ENCODE assay signal across 11 mouse cellular contexts in the genomic region with DNA sequence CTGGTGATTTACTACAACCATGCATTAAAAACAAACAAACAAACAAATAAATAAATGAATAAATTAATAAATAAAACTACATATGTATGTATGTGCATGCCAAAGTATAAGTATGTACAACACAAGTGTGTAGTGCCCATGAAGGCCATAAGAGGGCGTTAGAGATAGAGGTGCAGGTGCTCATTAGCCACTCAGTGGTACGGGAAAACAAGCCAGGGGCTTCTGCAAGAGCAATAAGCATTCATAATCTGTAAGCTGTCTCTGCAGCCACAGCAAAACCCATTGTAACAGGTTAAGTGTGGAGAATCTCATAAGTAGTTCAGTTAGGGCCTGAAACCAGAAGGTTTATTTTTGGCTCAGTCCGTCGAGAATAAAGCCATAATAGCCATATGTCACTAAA. TPM values are rescaled to one million over a fixed set of nuclear protein-coding genes. Genes with fewer than 3 reads are reported as not detected.
DNase-seq lines count a peak whose midpoint lies in the region; ATAC-seq and TF ChIP-seq lines count a peak whose summit lies in the region.
"Had no signal": no experiment of that assay in that cellular context is flagged by ENCODE, and none has a peak within 500 bp of the region (broad histone marks: within the 10 kb centered on the region; RNA-seq: fewer than 3 reads in every experiment).

No protein-coding gene starts in this region.

- H3K27me3 ChIP-seq in hindbrain, embryonic 13.5 days: no peaks in the 10 kb centered on the region
- H3K27me3 ChIP-seq: megakaryocyte, embryonic 14.5 days had no signal

- H3K27ac ChIP-seq in hindbrain, embryonic 13.5 days: peak overlapping the region; percentile 82
- H3K27ac ChIP-seq in olfactory bulb, adult 2 months (ENCODE audit: insufficient read depth, low read depth, low read length): peak overlapping the region; percentile 9; the same call in 1 of the 2 replicates

- H3K4me3 ChIP-seq in hindbrain, embryonic 13.5 days: no peak overlapping the region
- H3K4me3 ChIP-seq in olfactory bulb, adult 2 months (ENCODE audit: insufficient read depth, low read depth, low read length): no peak overlapping the region
- H3K4me3 ChIP-seq: megakaryocyte, embryonic 14.5 days had no signal

- 49% methylated on average over 4 of the region's 4 CpGs for WGBS in hindbrain, embryonic 13.5 days
- 53% methylated on average over 4 of the region's 4 CpGs for WGBS in olfactory bulb, adult 2 months

- no peak for ATAC-seq in hindbrain, embryonic 13.5 days (ENCODE audit: low FRiP score)

- TF ChIP-seq CTCF in olfactory bulb, adult 2 months (IDR thresholded peaks at IDR 0.05; ENCODE audit: insufficient read depth, low read depth, low read length): no peak

- DNase-seq in left cerebral cortex, postnatal 4 days: peak; percentile 25
- no peak for DNase-seq in left cerebral cortex, postnatal 14 days (ENCODE audit: low spot score in 2 of 2)
- peak; percentile 66 to 70 for DNase-seq in cerebellum, postnatal 14 days
- DNase-seq in urinary bladder, postnatal 25 days (ENCODE audit: low spot score): no peak
- DNase-seq in gastrocnemius, adult 8-10 months (ENCODE audit: low spot score in 2 of 2): no peak
- DNase-seq: heart, postnatal 4 days; right cerebral cortex, postnatal 4 days had no signal

- peaks cover 79% of the 10 kb centered on the region for H3K4me1 ChIP-seq in hindbrain, embryonic 13.5 days (replicated peaks)
- H3K4me1 ChIP-seq in olfactory bulb, adult 2 months (ENCODE audit: control insufficient read depth, insufficient read depth, low read length): peaks cover 17% of the 10 kb centered on the region
- H3K4me1 ChIP-seq: megakaryocyte, embryonic 14.5 days had no signal

- H3K9ac ChIP-seq in hindbrain, embryonic 13.5 days: no peak overlapping the region

- no peak for TF ChIP-seq POLR2A in olfactory bulb, adult 2 months (IDR thresholded peaks at IDR 0.05; ENCODE audit: insufficient read depth, low read depth, low read length)

- H3K4me2 ChIP-seq in hindbrain, embryonic 13.5 days: peak overlapping the region; percentile 23

- no peaks in the 10 kb centered on the region for H3K9me3 ChIP-seq in hindbrain, embryonic 13.5 days
- H3K9me3 ChIP-seq: megakaryocyte, embryonic 14.5 days had no signal

- intact Hi-C loops in left cerebral cortex, postnatal 4 days (cut with DNase I): no loop called here
- intact Hi-C loops in left cerebral cortex, postnatal 14 days (cut with DNase I): no loop called here

- H3K36me3 ChIP-seq in hindbrain, embryonic 13.5 days: no peaks in the 10 kb centered on the region

RNA-seq across cellular contexts. Expression of gene Ncam1, which starts 41.1 kb away (rescaled TPM):
- 1,000 to 10,000 TPM; 1,041 to 1,075 TPM for total RNA-seq in left cerebral cortex, postnatal 4 days (2021)
- 100 to 1,000 TPM; 437 to 463 TPM for total RNA-seq in left cerebral cortex, postnatal 14 days (2021)
- 446 and 470 TPM in 2 replicates for polyA plus RNA-seq in hindbrain, embryonic 13.5 days (2015; fragmentation: Nextera tagmentation; extraction: Ambion mirVana)
- 204 TPM in 1 of 2 replicates, not detected in the other for polyA plus RNA-seq in olfactory bulb, adult 2 months (2012; ENCODE audit: insufficient read depth, insufficient read length, low replicate concordance, missing spikeins)
- total RNA-seq in gastrocnemius, adult 8-10 months (2022): 10 to 100 TPM in 2 of 4 experiments, 1 to 10 TPM in 2; 6.7 to 12.6 (median 10.2) TPM
- total RNA-seq: MEL had no signal

Comparison
In these comparisons a context has a peak if more than half of its experiments do, and no peak if none do; other contexts are left out.
1. DNase-seq: peak in left cerebral cortex, postnatal 4 days (single experiment) and cerebellum, postnatal 14 days (2 of 2); none in left cerebral cortex, postnatal 14 days (0 of 2), urinary bladder, postnatal 25 days (single experiment) and gastrocnemius, adult 8-10 months (0 of 2).
2. RNA of gene Ncam1, which starts 41.1 kb away (total RNA-seq): 1,041 to 1,075 TPM in left cerebral cortex, postnatal 4 days and 437 to 463 TPM in left cerebral cortex, postnatal 14 days; 6.7 to 12.6 TPM in gastrocnemius, adult 8-10 months; every median in the first group is over 10 times any median in the second.